ENCODE assay signal across 8 mouse cellular contexts in genomic region chr4:150582966-150583776, GRCm38 (mm10).
DNase-seq lines count a peak whose midpoint lies in the region; ATAC-seq and TF ChIP-seq lines count a peak whose summit lies in the region.

No protein-coding gene starts in this region.

- no peak for TF ChIP-seq CTCF in Patski (IDR thresholded peaks at IDR 0.05)

- WGBS in hindbrain, embryonic 13.5 days, result 42% methylated on average over 13 of the region's 13 CpGs
- WGBS in lung, embryonic 15.5 days, result 9% methylated on average over 13 of the region's 13 CpGs

- H3K36me3 ChIP-seq in hindbrain, embryonic 13.5 days, result no peaks in the 10 kb centered on the region
- no peaks in the 10 kb centered on the region for H3K36me3 ChIP-seq in lung, embryonic 15.5 days

- ATAC-seq in Patski, result peak; percentile 59
- ATAC-seq in hindbrain, embryonic 13.5 days (ENCODE audit: low FRiP score), result peak; percentile 39; the same call in 1 of the 2 replicates
- ATAC-seq in lung, embryonic 15.5 days (ENCODE audit: borderline replicate concordance, extremely low read depth, low FRiP score, low TSS enrichment), result peak; percentile 94

- peak; percentile 80 for DNase-seq in Patski (ENCODE audit: low read depth, low spot score)
- DNase-seq in cerebellum, adult 9-10 months, result peak; percentile 70
- peak; percentile 91 for DNase-seq in gastrocnemius, adult 18-20 months (ENCODE audit: low spot score)
- peak; percentile 47 to 68 for DNase-seq in layer of hippocampus, postnatal 14 days (ENCODE audit: low spot score in 2 of 2)
- peak; percentile 29 for DNase-seq in retina, embryonic 14.5 days (ENCODE audit: low spot score)
- no peak for DNase-seq in embryo, embryonic 10.5 days (ENCODE audit: low spot score)

- CTCF ChIA-PET in Patski (lab: Charles Lee), result interaction anchor here (1.2 kb wide), 1 partner anchor 343 kb away, joined by 3 read pairs; no protein-coding TSS in a partner anchor

- H3K4me1 ChIP-seq in hindbrain, embryonic 13.5 days (replicated peaks), result peaks cover 66% of the 10 kb centered on the region
- H3K4me1 ChIP-seq in lung, embryonic 15.5 days, result peaks cover 74% of the 10 kb centered on the region

- H3K27ac ChIP-seq in hindbrain, embryonic 13.5 days, result peak overlapping the region; percentile 84
- peak overlapping the region; percentile 90 for H3K27ac ChIP-seq in lung, embryonic 15.5 days

- H3K9ac ChIP-seq in hindbrain, embryonic 13.5 days, result peak overlapping the region; percentile 53; the same call in 1 of the 2 replicates
- H3K9ac ChIP-seq in lung, embryonic 15.5 days, result peak overlapping the region; percentile 28; the same call in 1 of the 2 replicates

- POLR2A ChIA-PET in Patski (lab: Charles Lee), result interaction anchor here (0.6 to 3.1 kb wide), 3 partner anchors 9 to 13 kb away, joined by 3 to 13 read pairs (median 4); no protein-coding TSS in a partner anchor

- 0 out of 2 replicates have a peak overlapping the region, but pooled peaks have one; percentile 21 for H3K4me2 ChIP-seq in hindbrain, embryonic 13.5 days
- peak overlapping the region; percentile 29 for H3K4me2 ChIP-seq in lung, embryonic 15.5 days

- in situ Hi-C loops in Patski (cut with MboI; ENCODE audit: low pct_unique_long_range_greater_than_20kb), result loop anchor here (10.0 kb wide), 1 partner anchor 308 kb away; no protein-coding TSS in a partner anchor

- H3K27me3 ChIP-seq in Patski, result no peaks in the 10 kb centered on the region
- H3K27me3 ChIP-seq in hindbrain, embryonic 13.5 days, result no peaks in the 10 kb centered on the region
- no peaks in the 10 kb centered on the region for H3K27me3 ChIP-seq in lung, embryonic 15.5 days

- no peaks in the 10 kb centered on the region for H3K9me3 ChIP-seq in hindbrain, embryonic 13.5 days
- H3K9me3 ChIP-seq in lung, embryonic 15.5 days, result no peaks in the 10 kb centered on the region

- H3K4me3 ChIP-seq in hindbrain, embryonic 13.5 days, result no peak overlapping the region
- H3K4me3 ChIP-seq in lung, embryonic 15.5 days, result no peak overlapping the region

Comparison
In these comparisons a context has a peak if more than half of its experiments do, and no peak if none do; other contexts are left out.
1. ATAC-seq: peak in every context shown above with its lines; median percentile 94 in lung, embryonic 15.5 days; 59 in Patski; 39 in hindbrain, embryonic 13.5 days.